Mouse (Mus musculus) E14TG2a.4 (cell line): Measurements from ENCODE around the gene Limd2.

Source experiments
- CTCF ChIP-seq: conservative IDR thresholded peaks from 2 replicates; pipeline ENCODE4 v1.5.1; 2014; ENCODE audit warnings: low read length
- NANOG ChIP-seq: IDR thresholded peaks from 2 replicates; pipeline ENCODE4 v1.6.1; 2014; ENCODE audit warnings: borderline replicate concordance, low read length, mixed read lengths
- POU5F1 ChIP-seq: IDR thresholded peaks from 2 replicates; pipeline ENCODE4 v1.6.1; 2014; ENCODE audit warnings: low read length, borderline replicate concordance

GRCm38 (mm10) chr11:106154770-106155169, 5.9 kb downstream of the Limd2 start:
- TF ChIP-seq CTCF (no peak), NANOG (no peak), POU5F1 (no peak)
